Mouse (Mus musculus) heart, postnatal 10 days (tissue): ENCODE results near the gene Gale. TPM values are rescaled to one million over a fixed set of nuclear protein-coding genes. Genes with fewer than 3 reads are reported as not detected.

ENCODE experiments used
- DNase-seq, 2 experiments: peaks; one replicate each; pipeline ENCODE4 v3.0.0; 2021
- intact Hi-C: fragments of 180-260 bp; cut with DNase I; formaldehyde crosslinking; loops from one replicate; pipeline ENCODE4 v1.15.1; 2025
- total RNA-seq, 2 experiments: library from RNA; stranded (reverse); gene quantifications; 2 replicates each; pipeline ENCODE4 v1.2.3; 2021

Gene Gale
- total RNA-seq, 2 experiments from 2014 or later = 5.2 to 5.7 TPM

- no peak for DNase-seq
- intact Hi-C loops = no loop called here
Observed at GRCm38 (mm10) chr4:136006821-136007220, 43.3 kb downstream of the Gale start.

GRCm38 (mm10) chr4:136008782-136009447, 45.4 kb downstream of the Gale start:
- intact Hi-C loops = no loop called here
- DNase-seq = no peak

GRCm38 (mm10) chr4:136010586-136010985, 47.1 kb downstream of the Gale start:
- intact Hi-C loops = no loop called here
- DNase-seq = no peak

DNA sequence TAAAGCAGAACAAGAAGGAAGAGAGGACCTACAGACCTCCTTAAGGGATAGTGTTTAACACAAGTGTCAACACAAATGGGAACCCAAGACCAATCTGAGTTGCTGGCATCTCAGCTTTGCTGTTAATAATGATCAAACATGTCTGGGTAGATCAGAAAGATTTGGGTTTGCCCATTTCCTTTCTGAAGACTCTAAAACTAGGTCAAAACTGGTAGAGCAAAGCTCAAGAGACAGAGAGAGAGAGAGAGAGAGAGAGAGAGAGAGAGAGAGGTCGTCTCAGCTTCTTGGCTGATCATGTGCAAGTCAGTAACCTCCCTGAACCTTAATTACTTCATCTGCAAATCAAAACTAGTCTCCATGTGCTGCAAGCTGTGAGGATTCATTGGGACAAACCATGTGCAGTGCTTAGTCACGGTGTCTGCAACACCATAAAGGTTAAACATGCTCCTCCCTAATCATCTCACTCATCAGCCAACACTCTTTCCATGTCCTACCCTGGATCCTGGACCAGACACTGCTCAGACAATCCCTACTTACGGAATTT, 52.6 kb downstream of the Gale start:
- DNase-seq = no peak
- intact Hi-C loops = no loop called here

Other genes with a start within 250 kb of the Gale start
- gene Il22ra1, start 235.6 kb upstream of the Gale start, total RNA-seq = under 1 TPM; 0.22 to 0.64 TPM
- under 1 TPM; 0.77 to 0.84 TPM for gene Myom3, start 204.0 kb upstream of the Gale start, total RNA-seq
- 10 to 100 TPM; 61.2 to 64.1 TPM for gene Srsf10, start 108.0 kb upstream of the Gale start, total RNA-seq
- gene Pnrc2, start 89.9 kb upstream of the Gale start, total RNA-seq = 100 to 1,000 TPM in 1 of 2 experiments, 10 to 100 TPM in 1; 99.4 to 105 TPM
- under 1 TPM; 0.77 to 0.94 TPM for gene Cnr2, start 68.3 kb upstream of the Gale start, total RNA-seq
- gene Fuca1, start 43.0 kb upstream of the Gale start, total RNA-seq = 10 to 100 TPM; 43.2 to 44.5 TPM
- gene Hmgcl, start 17.3 kb upstream of the Gale start, total RNA-seq = 10 to 100 TPM; 66.3 to 67.5 TPM
- 10 to 100 TPM; 42.6 to 47.8 TPM for gene Lypla2, start 8.9 kb downstream of the Gale start, total RNA-seq
- gene Pithd1, start 23.5 kb downstream of the Gale start, total RNA-seq = 10 to 100 TPM; 20.7 to 21.3 TPM
- 10 to 100 TPM; 34.8 to 36.0 TPM for gene Eloa, start 58.0 kb downstream of the Gale start, total RNA-seq
- gene Rpl11, start 89.7 kb downstream of the Gale start, total RNA-seq = 100 to 1,000 TPM; 318 to 346 TPM
- 100 to 1,000 TPM; 104 TPM for gene Id3, start 179.8 kb downstream of the Gale start, total RNA-seq
- 1 to 10 TPM; 4.3 to 6.8 TPM for gene E2f2, start 208.7 kb downstream of the Gale start, total RNA-seq
- gene Asap3, start 242.6 kb downstream of the Gale start, total RNA-seq = 10 to 100 TPM in 1 of 2 experiments, 1 to 10 TPM in 1; 5.7 to 10.8 TPM